Mouse (Mus musculus): Measurements from ENCODE around the gene Vmn1r112.
"Not testable (repeated sequence)": the region's sequence is repeated elsewhere in the genome, so short reads cannot be mapped to it uniquely, and the experiment has no call there.

The Vmn1r112 gene

DNA sequence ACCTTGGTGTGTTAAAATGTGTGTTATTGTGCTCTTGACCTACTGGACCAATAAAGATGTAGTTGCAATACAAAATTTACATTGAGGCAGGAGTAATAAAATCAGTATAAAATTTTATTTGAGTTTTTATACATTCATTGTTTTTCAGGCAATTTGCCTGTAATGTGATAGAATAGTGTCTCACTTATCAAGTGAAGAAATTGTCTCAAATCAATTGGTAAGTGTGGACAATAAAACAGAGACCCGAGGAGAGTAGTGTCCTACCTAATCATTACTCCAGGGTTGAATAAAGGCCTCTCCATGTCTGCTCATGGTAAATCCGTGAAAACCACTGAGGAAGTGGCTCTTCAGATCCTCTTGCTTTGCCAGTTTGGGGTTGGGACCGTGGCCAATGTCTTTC is at the start of gene Vmn1r112:
Vmn1r112 (plus strand) TSS at position 301 of the 400 bp plus-strand sequence.
- not testable (repeated sequence) for DNase-seq (ENCODE audit: low spot score)

DNA sequence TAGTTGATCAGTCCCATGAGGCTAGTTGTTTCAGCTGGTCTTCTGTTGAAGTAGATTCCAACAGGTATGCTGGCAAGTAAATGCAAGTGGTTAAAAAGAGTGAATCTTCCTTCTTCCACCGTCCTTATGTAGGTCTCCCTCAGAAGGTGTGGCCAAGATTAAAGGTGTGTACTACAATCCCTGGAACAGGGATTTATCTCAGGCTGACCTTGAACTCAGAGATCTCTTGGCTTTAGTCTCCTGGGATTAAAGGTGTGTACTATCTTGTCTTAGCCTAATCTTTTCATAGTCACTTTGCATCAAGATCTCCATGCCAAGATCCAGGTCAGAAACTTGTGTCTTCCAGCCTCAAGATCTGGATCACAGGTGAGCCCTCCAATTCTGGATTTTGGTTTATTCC is 40.5 kb upstream of the Vmn1r112 start, which contains the start of gene Gm10668:
Gm10668 (minus strand) TSS at position 101 of the 400 bp plus-strand sequence.
- not testable (repeated sequence) for DNase-seq (ENCODE audit: low spot score)

- not testable (repeated sequence) for DNase-seq (ENCODE audit: low spot score)
Observed at GRCm38 (mm10) chr7:20786985-20787384, 16.0 kb downstream of the Vmn1r112 start, which contains the start of gene Vmn1r113. Gene Vmn1r113 (plus strand): TSS chr7:20787285.

- DNase-seq (ENCODE audit: low spot score), result not testable (repeated sequence)
Observed at GRCm38 (mm10) chr7:20812086-20812485, 41.1 kb downstream of the Vmn1r112 start, which contains the start of gene Vmn1r114. Gene Vmn1r114 (minus strand): TSS chr7:20812186.

Data from embryo, embryonic 10 days (tissue).